Mouse (Mus musculus) forebrain, embryonic 12.5 days (tissue): ENCODE data around the gene Hoxc12. TPM values are rescaled to one million over a fixed set of nuclear protein-coding genes. Genes with fewer than 3 reads are reported as not detected.

Experiments used
- ATAC-seq: fragments of 200-750 bp; cut with Nextera tagmentation; 2 replicates; pipeline ENCODE4 v1.8.0; 2017; ENCODE audit warnings: moderate TSS enrichment; ENCODE audit not compliant: low FRiP score
- H3K27ac ChIP-seq: fragments of 300-500 bp; sonication (generic); 2 replicates; pipeline ENCODE4 v1.5.1; 2016; ENCODE audit warnings: mild to moderate bottlenecking
- H3K27me3 ChIP-seq: fragments of 300-500 bp; sonication (generic); 2 replicates; pipeline ENCODE4 v1.6.1; 2016; ENCODE audit warnings: mild to moderate bottlenecking
- H3K36me3 ChIP-seq: fragments of 300-500 bp; sonication (generic); replicated peaks from 2 replicates; pipeline ENCODE4 v1.6.1; 2016; ENCODE audit warnings: mild to moderate bottlenecking
- H3K4me1 ChIP-seq: fragments of 300-500 bp; sonication (generic); 2 replicates; pipeline ENCODE4 v1.6.1; 2016
- H3K4me2 ChIP-seq: fragments of 300-500 bp; sonication (generic); 2 replicates; pipeline ENCODE4 v1.6.1; 2016; ENCODE audit warnings: mild to moderate bottlenecking, moderate library complexity
- H3K4me3 ChIP-seq: fragments of 300-500 bp; sonication (generic); replicated peaks from 2 replicates; pipeline ENCODE4 v1.5.1; 2016; ENCODE audit warnings: mild to moderate bottlenecking
- H3K9ac ChIP-seq: fragments of 300-500 bp; sonication (generic); 2 replicates; pipeline ENCODE4 v1.6.1; 2016; ENCODE audit warnings: mild to moderate bottlenecking
- H3K9me3 ChIP-seq: fragments of 300-500 bp; sonication (generic); 2 replicates; pipeline ENCODE4 v1.6.1; 2016
- WGBS: fragments of 180-500 bp; shearing (Covaris S2); methylation state at CpG from one replicate; pipeline ENCODE4 v1.1.7; 2016; 5-methylcytosine and 5-hydroxymethylcytosine counted together
- microRNA-seq: library from miRNA; unstranded; fragments of <30 nt; microRNA quantifications from one replicate; pipeline ENCODE4, GENCODE M21; 2017
- polyA plus RNA-seq: library from polyadenylated mRNA; unstranded; fragments of >200 nt; fragmentation: Nextera tagmentation; extraction: Ambion mirVana; gene quantifications from 2 replicates; pipeline ENCODE4 v1.2.1, GENCODE M21; 2016

The Hoxc12 gene
- polyA plus RNA-seq, 1 experiment from 2014 or later, result not detected

DNA sequence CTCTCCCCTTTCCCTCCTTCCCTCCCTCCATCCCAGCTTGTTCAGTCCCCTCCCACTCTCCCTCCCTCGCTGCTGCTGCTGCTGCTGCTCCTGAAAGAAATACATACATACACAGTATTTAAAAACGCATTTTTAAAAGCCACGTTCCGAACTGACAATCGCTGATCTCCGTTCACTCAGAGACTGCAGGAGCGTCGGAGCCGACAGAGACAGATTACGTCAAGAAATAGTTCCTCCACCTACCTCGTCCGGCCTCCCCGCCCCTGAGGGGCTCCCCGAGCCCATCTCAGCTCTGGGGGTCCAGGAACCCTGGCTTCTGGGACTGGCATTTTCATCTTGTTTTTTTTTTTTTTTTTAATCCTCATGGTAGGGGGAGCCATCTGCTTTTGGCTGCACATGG is 44.4 kb downstream of the Hoxc12 start:
- Histone ChIP-seq H3K9ac (no peak overlapping the region), H3K27ac (no peak overlapping the region), H3K36me3 (no peaks in the 10 kb centered on the region), H3K4me1 (peaks cover 8% of the 10 kb centered on the region), H3K4me3 (peak overlapping the region; percentile 27; the same call in 1 of the 2 replicates), H3K4me2 (peak overlapping the region; percentile 30), H3K27me3 (peaks cover 100% of the 10 kb centered on the region), H3K9me3 (no peaks in the 10 kb centered on the region)
- WGBS, result under 1% methylated on average over 14 of the region's 14 CpGs
- ATAC-seq, result no peak

DNA sequence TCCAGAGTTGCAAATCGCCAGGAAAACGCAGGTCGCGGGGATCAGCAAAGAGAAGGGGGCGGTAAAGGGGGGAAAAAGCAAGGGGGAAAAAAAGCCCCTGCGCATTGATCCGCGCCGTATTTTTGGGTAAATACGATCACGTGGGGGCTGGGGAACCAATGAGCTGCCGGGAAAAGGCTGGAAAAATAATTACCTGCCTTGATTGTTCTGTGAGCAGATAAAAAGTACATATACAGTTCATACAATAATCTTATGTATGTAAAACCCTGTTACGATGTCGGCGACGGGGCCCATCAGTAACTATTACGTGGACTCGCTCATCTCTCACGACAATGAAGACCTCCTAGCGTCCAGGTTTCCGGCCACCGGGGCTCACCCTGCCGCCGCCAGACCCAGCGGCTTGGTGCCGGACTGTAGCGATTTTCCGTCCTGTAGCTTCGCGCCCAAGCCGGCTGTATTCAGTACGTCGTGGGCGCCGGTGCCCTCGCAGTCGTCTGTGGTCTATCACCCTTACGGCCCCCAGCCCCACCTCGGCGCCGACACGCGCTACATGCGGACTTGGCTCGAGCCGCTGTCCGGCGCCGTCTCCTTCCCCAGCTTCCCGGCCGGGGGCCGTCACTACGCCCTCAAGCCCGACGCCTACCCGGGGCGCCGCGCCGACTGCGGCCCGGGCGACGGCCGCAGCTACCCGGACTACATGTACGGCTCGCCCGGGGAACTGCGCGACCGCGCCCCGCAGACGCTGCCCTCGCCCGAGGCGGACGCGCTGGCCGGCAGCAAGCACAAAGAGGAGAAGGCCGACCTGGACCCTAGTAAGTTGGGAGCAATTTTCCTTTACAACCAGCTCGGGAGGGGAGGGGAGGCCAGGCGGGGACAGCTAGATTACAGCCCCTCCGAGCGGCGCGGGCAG is 45.1 kb downstream of the Hoxc12 start:
- H3K36me3 ChIP-seq, result no peaks in the 10 kb centered on the region
- under 1% methylated on average over 88 of the region's 88 CpGs for WGBS
- peak overlapping the region; percentile 27 for H3K4me3 ChIP-seq
- H3K27ac ChIP-seq, result no peak overlapping the region
- peaks cover 8% of the 10 kb centered on the region for H3K4me1 ChIP-seq
- H3K9ac ChIP-seq, result no peak overlapping the region
- H3K9me3 ChIP-seq, result no peaks in the 10 kb centered on the region
- ATAC-seq, result no peak
- H3K4me2 ChIP-seq, result peak overlapping the region; percentile 30
- peaks cover 100% of the 10 kb centered on the region for H3K27me3 ChIP-seq

DNA sequence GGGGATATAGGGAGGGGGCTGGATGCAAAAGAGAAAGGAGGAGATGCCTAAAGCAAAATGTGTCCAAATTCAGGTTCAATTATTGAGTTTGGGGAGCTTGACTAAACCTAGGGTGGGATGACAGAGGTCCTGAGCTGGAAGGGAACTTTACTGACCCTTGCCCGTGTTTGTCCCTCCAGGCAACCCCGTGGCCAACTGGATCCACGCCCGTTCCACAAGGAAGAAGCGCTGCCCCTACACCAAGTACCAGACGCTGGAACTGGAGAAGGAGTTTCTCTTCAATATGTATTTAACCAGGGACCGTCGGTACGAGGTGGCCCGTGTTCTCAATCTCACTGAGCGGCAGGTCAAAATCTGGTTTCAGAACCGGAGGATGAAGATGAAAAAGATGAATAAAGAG is 47.2 kb downstream of the Hoxc12 start:
- Histone ChIP-seq H3K4me3 (no peak overlapping the region), H3K4me1 (peaks cover 8% of the 10 kb centered on the region), H3K4me2 (no peak overlapping the region), H3K27me3 (peaks cover 100% of the 10 kb centered on the region), H3K27ac (no peak overlapping the region), H3K9me3 (no peaks in the 10 kb centered on the region), H3K9ac (no peak overlapping the region), H3K36me3 (no peaks in the 10 kb centered on the region)
- WGBS, result 1% methylated on average over 12 of the region's 12 CpGs
- ATAC-seq, result no peak

DNA sequence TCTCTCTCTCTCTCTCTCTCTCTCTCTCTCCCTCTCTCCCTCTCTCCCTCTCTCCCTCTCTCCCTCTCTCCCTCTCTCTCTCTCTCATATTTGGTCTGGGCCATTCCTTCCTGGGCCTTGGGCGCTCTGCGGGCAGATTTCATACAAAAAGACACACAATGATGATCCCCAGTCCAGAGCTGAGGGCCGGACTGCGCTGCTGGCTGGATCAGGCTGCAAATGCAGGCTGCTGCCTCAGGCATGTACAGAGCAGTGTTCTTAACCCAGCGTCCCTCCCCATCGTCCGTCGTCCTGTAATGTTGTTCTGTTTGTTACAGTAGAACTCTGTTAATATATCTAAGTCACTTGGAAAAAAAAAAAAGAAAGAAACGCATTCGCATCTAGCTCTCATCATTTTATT is 48.0 kb downstream of the Hoxc12 start:
- H3K9me3 ChIP-seq, result no peaks in the 10 kb centered on the region
- H3K4me1 ChIP-seq, result peaks cover 8% of the 10 kb centered on the region
- no peak overlapping the region for H3K27ac ChIP-seq
- no peak overlapping the region for H3K9ac ChIP-seq
- no peak for ATAC-seq
- no peak overlapping the region for H3K4me3 ChIP-seq
- H3K27me3 ChIP-seq, result peaks cover 100% of the 10 kb centered on the region
- H3K4me2 ChIP-seq, result no peak overlapping the region
- WGBS, result 3% methylated on average over 10 of the region's 10 CpGs
- H3K36me3 ChIP-seq, result no peaks in the 10 kb centered on the region

DNA sequence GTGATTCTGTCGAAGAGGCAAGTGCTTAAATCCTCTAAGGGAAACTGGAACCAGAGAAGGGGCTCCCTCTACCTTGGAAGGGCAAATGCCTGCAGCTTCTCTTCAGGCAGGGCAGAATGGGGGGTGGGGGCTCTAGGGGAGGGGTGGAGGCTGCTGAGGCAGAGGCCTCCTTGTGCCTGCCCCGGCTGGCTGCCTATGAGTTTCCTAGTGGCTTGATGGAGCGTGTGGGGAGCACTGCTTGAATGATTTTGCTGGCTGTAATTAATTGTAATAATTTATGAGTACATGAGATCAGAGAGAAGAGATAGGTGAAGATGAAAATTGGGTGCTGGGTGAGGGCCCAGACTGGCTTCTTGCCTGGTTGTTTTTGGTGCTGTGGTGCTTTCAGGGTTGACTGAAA is 48.4 kb downstream of the Hoxc12 start:
- Histone ChIP-seq H3K36me3 (no peaks in the 10 kb centered on the region), H3K4me1 (peaks cover 8% of the 10 kb centered on the region), H3K9ac (no peak overlapping the region), H3K27ac (no peak overlapping the region), H3K9me3 (no peaks in the 10 kb centered on the region), H3K27me3 (peaks cover 100% of the 10 kb centered on the region), H3K4me3 (no peak overlapping the region), H3K4me2 (no peak overlapping the region)
- 1% methylated on average over 3 of the region's 3 CpGs for WGBS
- no peak for ATAC-seq

DNA sequence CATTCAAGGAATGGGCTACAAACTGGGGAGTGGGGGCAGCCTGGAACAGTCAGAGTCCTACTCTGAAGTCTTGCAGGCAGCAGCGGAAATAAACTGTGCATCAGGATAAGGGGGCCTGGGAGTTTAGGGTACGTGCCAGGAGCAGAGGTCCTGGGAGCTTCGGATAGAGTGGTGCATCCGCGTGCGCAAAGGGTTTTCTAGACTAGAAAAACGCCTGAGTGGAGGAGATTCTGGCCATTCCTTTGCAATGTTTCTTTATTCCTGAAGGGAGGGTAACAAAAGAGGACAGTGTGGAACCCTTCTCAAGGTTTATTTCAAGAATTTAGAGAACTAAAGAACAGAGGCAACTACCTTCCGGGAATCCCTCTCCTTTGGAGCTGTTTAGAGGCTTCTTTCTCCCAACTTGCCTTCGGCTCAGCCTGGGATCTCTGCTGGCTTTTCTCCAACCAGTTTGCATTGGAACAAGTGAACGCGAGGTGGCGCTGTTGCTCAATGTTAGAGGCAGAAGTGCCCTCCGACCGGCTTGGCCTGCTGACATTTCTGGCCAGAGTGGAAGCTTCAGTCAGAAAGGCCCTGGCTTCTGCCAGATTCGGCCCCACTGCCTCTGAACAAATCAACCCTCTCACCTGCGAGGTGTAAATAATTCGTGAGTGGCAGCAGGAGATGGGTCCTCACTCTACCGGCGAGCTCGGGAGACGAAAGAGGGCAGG is 50.7 kb downstream of the Hoxc12 start:
- Histone ChIP-seq H3K9ac (no peak overlapping the region), H3K27ac (no peak overlapping the region), H3K4me2 (no peak overlapping the region), H3K9me3 (no peaks in the 10 kb centered on the region), H3K36me3 (no peaks in the 10 kb centered on the region), H3K4me1 (no peaks in the 10 kb centered on the region), H3K4me3 (no peak overlapping the region), H3K27me3 (peaks cover 100% of the 10 kb centered on the region)
- ATAC-seq, result 0 out of 2 replicates have a peak, but pooled peaks have one; percentile 60
- WGBS, result 1% methylated on average over 21 of the region's 21 CpGs

DNA sequence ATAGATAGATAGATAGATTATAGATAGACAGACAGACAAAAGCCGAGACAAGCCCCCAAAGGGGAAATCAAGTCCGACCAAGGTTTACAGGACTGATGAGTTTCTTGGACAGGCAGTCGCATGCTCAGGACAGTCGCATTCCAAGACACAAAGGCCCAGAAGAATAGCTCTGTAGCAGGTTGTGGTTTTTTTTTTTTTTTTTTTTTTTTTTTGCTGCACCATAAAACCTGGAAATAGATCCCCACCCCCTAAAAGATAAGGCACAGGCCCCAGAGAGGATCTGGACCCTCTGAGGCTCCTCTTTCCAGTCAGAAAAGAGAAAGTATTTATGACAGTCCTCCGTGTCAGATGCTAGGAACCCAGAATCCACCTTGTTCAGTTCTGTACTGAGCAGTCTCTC is 51.5 kb downstream of the Hoxc12 start:
- no peaks in the 10 kb centered on the region for H3K4me1 ChIP-seq
- no peak overlapping the region for H3K9ac ChIP-seq
- H3K4me2 ChIP-seq, result no peak overlapping the region
- no peaks in the 10 kb centered on the region for H3K9me3 ChIP-seq
- 8% methylated on average over 5 of the region's 5 CpGs for WGBS
- H3K27me3 ChIP-seq, result peaks cover 100% of the 10 kb centered on the region
- no peak overlapping the region for H3K4me3 ChIP-seq
- no peaks in the 10 kb centered on the region for H3K36me3 ChIP-seq
- ATAC-seq, result no peak
- H3K27ac ChIP-seq, result no peak overlapping the region

Small RNA genes lying within 50 kb of the gene (microRNA-seq; reads per million reads assigned to microRNA genes)
- 3.4 reads per million, percentile 9 among the genes with 10 or more reads in this experiment for gene Mir196a-2

Other genes starting within 250 kb of the Hoxc12 start
- gene Calcoco1, start 214.6 kb upstream of the Hoxc12 start, polyA plus RNA-seq, result 38.8 and 42.7 TPM in 2 replicates
- 0.13 TPM in 1 of 2 replicates, not detected in the other for gene Hoxc13, start 15.7 kb upstream of the Hoxc12 start, polyA plus RNA-seq
- gene Hoxc11, start 17.7 kb downstream of the Hoxc12 start, polyA plus RNA-seq, result not detected in 2 replicates
- gene Hoxc10, start 30.0 kb downstream of the Hoxc12 start, polyA plus RNA-seq, result not detected in 2 replicates
- gene Hoxc5, start 30.7 kb downstream of the Hoxc12 start, polyA plus RNA-seq, result not detected in 2 replicates
- gene Hoxc9, start 39.7 kb downstream of the Hoxc12 start, polyA plus RNA-seq, result not detected in 2 replicates
- gene Hoxc8, start 53.9 kb downstream of the Hoxc12 start, polyA plus RNA-seq, result not detected in 2 replicates
- not detected in 2 replicates for gene Hoxc6, start 61.5 kb downstream of the Hoxc12 start, polyA plus RNA-seq
- gene Hoxc4, start 82.2 kb downstream of the Hoxc12 start, polyA plus RNA-seq, result not detected in 2 replicates
- gene Smug1, start 230.3 kb downstream of the Hoxc12 start, polyA plus RNA-seq, result 24.6 and 27.4 TPM in 2 replicates